Mouse (Mus musculus) midbrain, embryonic 10.5 days (tissue): Measurements from ENCODE around the gene Wfdc18. TPM values are rescaled to one million over a fixed set of nuclear protein-coding genes. Genes with fewer than 3 reads are reported as not detected.

Experiments used
- DNase-seq: peaks from one replicate; pipeline ENCODE4 v3.0.0-alpha.2; 2017; ENCODE audit warnings: low spot score
- H3K27ac ChIP-seq: fragments of 300-500 bp; sonication (generic); replicated peaks from 2 replicates; pipeline ENCODE4 v1.5.1; 2016; ENCODE audit warnings: mild to moderate bottlenecking
- H3K27me3 ChIP-seq: fragments of 300-500 bp; sonication (generic); 2 replicates; pipeline ENCODE4 v1.6.1; 2016; ENCODE audit warnings: low read depth, mild to moderate bottlenecking; ENCODE audit not compliant: poor library complexity, severe bottlenecking
- H3K36me3 ChIP-seq: fragments of 300-500 bp; sonication (generic); 2 replicates; pipeline ENCODE4 v1.6.1; 2016; ENCODE audit warnings: mild to moderate bottlenecking, moderate library complexity
- H3K4me1 ChIP-seq: fragments of 300-500 bp; sonication (generic); 2 replicates; pipeline ENCODE4 v1.6.1; 2016
- H3K4me3 ChIP-seq: fragments of 300-500 bp; sonication (generic); 2 replicates; pipeline ENCODE4 v1.5.1; 2016; ENCODE audit warnings: mild to moderate bottlenecking, moderate library complexity
- H3K9me3 ChIP-seq: fragments of 300-500 bp; sonication (generic); replicated peaks from 2 replicates; pipeline ENCODE4 v1.6.1; 2016; ENCODE audit warnings: mild to moderate bottlenecking
- WGBS: fragments of 180-500 bp; shearing (Covaris S2); methylation state at CpG from one replicate; pipeline ENCODE4 v1.1.7; 2016; 5-methylcytosine and 5-hydroxymethylcytosine counted together
- polyA plus RNA-seq: library from polyadenylated mRNA; unstranded; fragments of >200 nt; fragmentation: Nextera tagmentation; extraction: Ambion mirVana; gene quantifications from 2 replicates; pipeline ENCODE4 v1.2.1, GENCODE M21; 2016

The Wfdc18 gene
- polyA plus RNA-seq, result not detected in 2 replicates

DNA sequence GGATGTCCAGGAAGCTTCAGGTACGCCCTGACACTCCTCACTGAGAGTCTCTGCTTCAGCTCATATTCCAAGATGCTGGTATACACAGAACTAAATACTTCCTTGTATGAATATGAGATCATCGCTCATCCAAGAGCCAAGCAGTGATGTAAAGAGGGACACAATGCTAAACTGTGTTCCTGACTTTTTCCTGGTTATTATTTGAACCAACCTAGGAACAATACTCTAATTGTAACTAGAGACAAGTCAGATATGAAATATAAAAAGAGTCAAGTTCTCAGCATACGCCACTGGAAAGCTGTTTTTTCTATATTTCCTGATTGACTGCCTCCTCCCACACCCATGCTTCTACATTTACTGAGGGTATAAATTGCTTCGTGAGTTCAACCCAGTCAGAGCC is at the start of gene Wfdc18:
Wfdc18 (plus strand) TSS at position 301 of the 400 bp plus-strand sequence.
- 81% methylated on average over 4 of the region's 4 CpGs for WGBS
- H3K4me3 ChIP-seq, result no peak within 1 kb of the TSS
- H3K36me3 ChIP-seq, result no peaks in the 10 kb centered on the region
- no peaks in the 10 kb centered on the region for H3K27me3 ChIP-seq
- H3K9me3 ChIP-seq, result no peaks in the 10 kb centered on the region
- no peak for DNase-seq
- no peaks in the 10 kb centered on the region for H3K4me1 ChIP-seq
- H3K27ac ChIP-seq, result no peak within 1 kb of the TSS

DNA sequence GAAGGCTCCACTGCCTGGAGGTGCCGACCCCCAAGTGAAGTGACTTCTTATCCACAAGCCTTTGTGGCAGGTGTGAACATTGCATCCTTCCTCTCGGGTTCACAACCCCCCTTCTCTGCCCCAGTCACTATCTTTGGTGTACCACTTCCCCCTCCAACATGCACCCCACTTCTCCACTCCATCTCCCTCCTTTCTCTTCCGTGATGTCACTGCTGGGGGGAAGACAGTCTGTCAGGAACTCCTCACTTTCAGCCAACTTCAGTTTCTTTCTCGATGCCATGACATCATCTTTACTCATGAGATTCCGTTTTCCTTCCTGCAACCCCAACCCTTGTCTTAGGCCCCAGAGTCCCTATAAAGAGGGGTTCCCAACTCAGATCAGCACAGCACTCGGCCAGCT is 46.6 kb upstream of the Wfdc18 start, which contains the start of gene Ccl4:
Ccl4 (plus strand) TSS at position 381 of the 400 bp plus-strand sequence.
- Histone ChIP-seq H3K4me3 (no peak within 1 kb of the TSS), H3K27me3 (no peaks in the 10 kb centered on the region), H3K27ac (no peak within 1 kb of the TSS), H3K9me3 (no peaks in the 10 kb centered on the region), H3K36me3 (no peaks in the 10 kb centered on the region), H3K4me1 (no peaks in the 10 kb centered on the region)
- no peak for DNase-seq
- WGBS, result 88% methylated on average over 6 of the region's 6 CpGs

- Histone ChIP-seq H3K4me3 (no peak overlapping the region), H3K27me3 (no peaks in the 10 kb centered on the region), H3K9me3 (no peaks in the 10 kb centered on the region), H3K36me3 (no peaks in the 10 kb centered on the region), H3K4me1 (no peaks in the 10 kb centered on the region), H3K27ac (no peak overlapping the region)
- 92% methylated on average over 5 of the region's 5 CpGs for WGBS
- DNase-seq, result no peak
These were observed 45.3 kb upstream of the Wfdc18 start for GRCm38 (mm10) chr11:83663532-83663931.

DNA sequence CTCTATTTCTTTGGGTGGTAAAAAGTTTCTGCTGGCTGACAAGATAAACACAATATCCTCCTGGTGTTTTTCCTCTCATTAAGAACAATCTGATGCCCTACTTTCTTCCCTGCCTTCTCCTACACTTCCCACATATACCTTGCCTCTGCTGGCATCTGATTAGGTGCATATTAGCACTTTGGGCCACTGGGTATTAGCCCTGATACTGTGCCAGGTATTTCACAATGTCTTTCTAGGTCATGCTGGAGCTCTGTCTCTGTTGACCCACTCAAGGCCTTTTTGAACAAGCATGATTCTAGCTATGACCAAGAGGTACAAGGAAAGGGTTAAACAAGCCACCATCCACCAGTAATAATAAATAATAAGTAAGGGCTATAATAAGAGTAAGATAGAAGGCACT is 37.1 kb upstream of the Wfdc18 start:
- no peaks in the 10 kb centered on the region for H3K27me3 ChIP-seq
- H3K27ac ChIP-seq, result no peak overlapping the region
- H3K36me3 ChIP-seq, result no peaks in the 10 kb centered on the region
- H3K9me3 ChIP-seq, result no peaks in the 10 kb centered on the region
- DNase-seq, result no peak
- no peaks in the 10 kb centered on the region for H3K4me1 ChIP-seq
- no peak overlapping the region for H3K4me3 ChIP-seq

DNA sequence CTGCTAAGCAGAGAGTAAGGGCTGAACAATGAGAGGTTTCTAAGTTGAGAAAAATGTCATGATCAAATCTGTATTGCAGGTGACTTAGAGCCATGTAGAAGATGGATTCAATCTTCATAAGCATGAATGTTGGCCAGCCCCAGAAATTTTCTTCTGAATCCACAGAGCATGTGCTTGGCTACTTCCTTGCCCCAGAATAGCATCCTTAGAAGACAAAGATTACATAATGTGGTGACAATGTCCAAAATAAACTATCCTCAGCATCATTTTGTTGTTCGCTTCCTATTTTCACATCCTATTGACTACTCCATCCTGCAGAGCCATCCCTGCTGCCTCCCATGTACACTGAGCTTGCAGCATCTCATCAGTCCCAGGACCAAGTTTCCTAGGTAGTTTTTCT is 33.1 kb upstream of the Wfdc18 start:
- 94% methylated on average over 1 of the region's 1 CpGs for WGBS
- no peak overlapping the region for H3K4me3 ChIP-seq

DNA sequence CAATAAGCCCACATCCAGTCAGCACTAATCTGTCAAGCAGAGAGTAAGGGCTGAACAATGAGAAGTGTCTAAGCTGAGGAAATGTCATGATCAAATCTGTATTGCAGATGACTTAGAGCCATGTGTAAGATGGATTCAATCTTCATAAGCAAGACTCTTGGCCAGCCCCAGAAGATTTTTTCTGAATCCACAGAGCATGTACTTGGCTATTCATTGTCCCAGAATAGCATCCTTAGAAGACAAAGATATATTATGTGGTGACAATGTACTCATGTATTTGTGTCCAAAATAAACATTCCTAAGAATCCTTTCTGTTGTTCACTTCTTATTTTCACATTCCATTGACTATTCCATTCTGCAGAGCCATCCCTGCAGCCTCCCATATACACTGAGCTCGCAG is 18.9 kb upstream of the Wfdc18 start:
- no peak for DNase-seq
- no peaks in the 10 kb centered on the region for H3K36me3 ChIP-seq
- H3K9me3 ChIP-seq, result no peaks in the 10 kb centered on the region
- H3K27me3 ChIP-seq, result no peaks in the 10 kb centered on the region
- H3K27ac ChIP-seq, result no peak overlapping the region
- H3K4me1 ChIP-seq, result no peaks in the 10 kb centered on the region
- 80% methylated on average over 1 of the region's 1 CpGs for WGBS
- no peak overlapping the region for H3K4me3 ChIP-seq

More for the DNA sequence above, 33.1 kb upstream of the Wfdc18 start:
- Histone ChIP-seq H3K4me1 (no peaks in the 10 kb centered on the region), H3K36me3 (no peaks in the 10 kb centered on the region), H3K9me3 (no peaks in the 10 kb centered on the region), H3K27me3 (no peaks in the 10 kb centered on the region), H3K27ac (no peak overlapping the region)
- no peak for DNase-seq

- Histone ChIP-seq H3K27me3 (no peaks in the 10 kb centered on the region), H3K27ac (no peak overlapping the region), H3K9me3 (no peaks in the 10 kb centered on the region), H3K4me1 (no peaks in the 10 kb centered on the region), H3K4me3 (no peak overlapping the region), H3K36me3 (no peaks in the 10 kb centered on the region)
- DNase-seq, result no peak
- WGBS, result 60% methylated on average over 1 of the region's 1 CpGs
These were observed 16.8 kb upstream of the Wfdc18 start for GRCm38 (mm10) chr11:83692008-83692407.

DNA sequence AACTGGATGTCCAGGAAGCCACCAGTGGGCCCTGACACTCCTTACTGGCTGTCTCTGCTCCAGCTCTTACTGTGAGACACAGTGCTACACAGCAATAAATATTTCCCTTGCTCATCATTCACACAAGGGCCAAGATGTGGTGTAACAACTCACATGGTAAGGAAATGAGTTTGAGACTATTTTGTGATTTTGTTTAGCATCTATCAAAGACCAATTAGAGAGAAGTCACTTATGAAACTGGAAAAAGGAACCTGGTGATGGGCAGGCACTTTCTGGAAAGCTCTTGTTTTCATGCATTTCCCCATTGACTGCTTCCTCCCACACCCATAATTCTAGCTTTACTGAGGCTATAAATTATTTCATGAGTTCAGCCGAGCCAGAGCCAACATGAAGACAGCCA is 5.1 kb upstream of the Wfdc18 start, which contains the start of gene Wfdc17:
Wfdc17 (plus strand) TSS at position 287 of the 400 bp plus-strand sequence.
- no peak for DNase-seq
- H3K9me3 ChIP-seq, result no peaks in the 10 kb centered on the region
- no peaks in the 10 kb centered on the region for H3K4me1 ChIP-seq
- H3K4me3 ChIP-seq, result no peak within 1 kb of the TSS
- WGBS, result 62% methylated on average over 1 of the region's 1 CpGs
- H3K27ac ChIP-seq, result no peak within 1 kb of the TSS
- H3K36me3 ChIP-seq, result no peaks in the 10 kb centered on the region
- H3K27me3 ChIP-seq, result no peaks in the 10 kb centered on the region

DNA sequence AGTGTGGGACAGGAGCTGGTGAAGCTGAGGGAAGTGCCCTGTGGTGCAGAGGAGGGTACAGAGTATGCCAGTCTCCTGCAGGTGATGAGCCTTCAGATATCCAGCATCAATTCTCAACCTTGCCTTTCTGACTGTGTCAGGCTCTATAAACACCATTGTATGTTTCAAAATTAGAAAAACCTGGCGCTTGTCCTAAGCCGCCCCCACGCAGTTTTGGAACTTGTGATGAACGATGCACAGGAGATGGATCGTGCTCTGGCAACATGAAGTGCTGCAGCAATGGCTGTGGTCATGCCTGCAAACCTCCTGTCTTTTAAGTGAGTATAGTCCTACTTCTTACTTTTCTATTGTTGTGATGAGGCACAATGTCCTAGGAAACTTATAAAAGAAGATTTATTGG is 868 bp downstream of the Wfdc18 start:
- 94% methylated on average over 5 of the region's 5 CpGs for WGBS
- H3K27ac ChIP-seq, result no peak overlapping the region
- no peaks in the 10 kb centered on the region for H3K4me1 ChIP-seq
- no peaks in the 10 kb centered on the region for H3K36me3 ChIP-seq
- no peaks in the 10 kb centered on the region for H3K9me3 ChIP-seq
- DNase-seq, result no peak
- no peak overlapping the region for H3K4me3 ChIP-seq
- no peaks in the 10 kb centered on the region for H3K27me3 ChIP-seq

DNA sequence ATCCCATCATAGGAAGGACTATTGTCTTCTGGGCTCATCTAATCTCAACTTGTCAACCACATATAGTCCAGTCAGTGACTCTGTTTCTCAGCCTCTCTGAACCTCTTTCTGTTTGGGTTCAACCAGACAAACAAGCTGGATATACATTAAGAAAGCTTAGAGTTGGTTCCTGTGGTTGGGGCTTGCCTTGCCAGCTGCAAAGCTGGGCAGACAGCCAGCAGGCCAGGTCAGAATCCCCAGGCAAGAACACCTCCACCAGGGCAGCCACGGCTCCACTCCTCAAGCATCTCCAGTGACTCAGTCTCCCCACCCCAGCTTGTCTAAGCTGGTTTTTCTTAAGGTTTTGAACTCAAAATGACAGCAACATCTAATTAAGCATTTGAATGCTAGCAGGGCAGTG is 3.9 kb downstream of the Wfdc18 start:
- DNase-seq, result no peak
- Histone ChIP-seq H3K27me3 (no peaks in the 10 kb centered on the region), H3K4me1 (no peaks in the 10 kb centered on the region), H3K9me3 (no peaks in the 10 kb centered on the region), H3K4me3 (no peak overlapping the region), H3K36me3 (no peaks in the 10 kb centered on the region), H3K27ac (no peak overlapping the region)
- WGBS, result 71% methylated on average over 1 of the region's 1 CpGs

DNA sequence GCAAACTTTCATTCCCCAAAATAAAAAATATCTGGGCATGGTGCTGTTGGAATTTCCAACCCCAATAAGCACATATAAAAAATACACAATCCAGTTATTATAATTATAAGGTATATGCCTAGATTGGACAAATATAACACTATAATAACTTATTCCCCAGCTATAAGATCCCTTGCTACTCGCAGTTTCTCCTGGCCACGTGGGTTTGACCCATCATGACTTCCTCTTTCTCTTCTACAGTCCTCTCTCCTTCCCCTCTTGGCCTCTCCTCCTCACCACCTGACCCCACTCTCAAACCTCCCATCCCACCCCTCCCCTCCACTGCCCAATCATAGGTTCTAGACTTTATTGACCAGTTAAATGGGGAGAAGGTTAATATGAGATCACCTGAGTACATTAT is 5.1 kb downstream of the Wfdc18 start:
- DNase-seq, result no peak
- Histone ChIP-seq H3K9me3 (no peaks in the 10 kb centered on the region), H3K4me3 (no peak overlapping the region), H3K27ac (no peak overlapping the region), H3K4me1 (no peaks in the 10 kb centered on the region), H3K36me3 (no peaks in the 10 kb centered on the region), H3K27me3 (no peaks in the 10 kb centered on the region)
- 73% methylated on average over 2 of the region's 2 CpGs for WGBS

DNA sequence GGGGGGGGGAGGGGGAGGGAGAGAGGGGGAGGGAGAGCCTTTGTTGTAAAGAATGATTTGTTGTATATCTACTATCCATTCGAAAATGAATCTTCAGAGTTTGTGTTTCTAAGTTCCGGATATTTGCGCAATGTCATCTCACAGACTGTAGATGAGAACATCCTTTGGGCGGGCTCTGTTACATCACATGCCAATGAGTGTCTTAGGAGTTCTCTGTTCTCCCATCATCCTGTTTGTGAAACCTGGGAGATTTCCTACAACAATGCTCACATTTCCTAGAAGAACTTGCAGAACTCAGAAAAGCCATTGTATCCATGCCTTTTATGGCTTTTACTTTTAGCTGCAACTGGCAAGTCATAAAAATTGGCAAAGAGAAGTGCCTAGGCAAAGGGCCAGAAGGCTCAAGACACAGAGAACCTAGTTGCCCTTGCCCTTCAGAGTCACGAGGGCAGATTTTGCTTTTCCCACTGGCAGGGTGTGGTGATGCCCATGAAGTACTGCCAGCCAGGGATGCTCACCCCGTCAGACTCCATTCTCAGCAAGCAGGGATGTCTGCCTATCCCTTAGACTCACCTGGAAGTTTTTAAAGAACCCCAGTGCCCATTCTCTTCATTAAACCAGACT is 8.3 kb downstream of the Wfdc18 start:
- no peak for DNase-seq
- Histone ChIP-seq H3K36me3 (no peaks in the 10 kb centered on the region), H3K9me3 (no peaks in the 10 kb centered on the region), H3K27ac (no peak overlapping the region), H3K4me3 (no peak overlapping the region), H3K27me3 (no peaks in the 10 kb centered on the region), H3K4me1 (no peaks in the 10 kb centered on the region)
- 89% methylated on average over 6 of the region's 6 CpGs for WGBS

DNA sequence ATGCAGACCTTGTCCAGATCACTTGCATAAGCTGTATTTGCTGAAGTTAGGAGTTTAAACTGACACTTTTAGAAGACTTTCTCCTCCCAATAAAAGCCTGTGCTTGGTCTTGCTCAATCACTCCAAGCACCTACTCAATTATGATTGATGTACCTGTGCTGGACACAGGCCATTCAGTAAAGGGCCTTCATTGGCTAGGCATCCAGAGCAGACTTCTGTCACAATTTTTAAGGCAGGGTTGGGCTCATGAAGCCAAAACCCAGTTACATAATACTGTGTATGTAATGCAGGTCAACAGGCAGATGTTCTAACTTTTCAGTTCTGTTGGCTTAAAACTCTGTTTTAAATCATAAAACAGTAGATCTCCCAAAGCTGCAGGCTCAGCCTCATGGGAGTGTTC is 12.0 kb downstream of the Wfdc18 start:
- Histone ChIP-seq H3K4me3 (no peak overlapping the region), H3K36me3 (no peaks in the 10 kb centered on the region), H3K27ac (no peak overlapping the region), H3K4me1 (no peaks in the 10 kb centered on the region), H3K27me3 (no peaks in the 10 kb centered on the region), H3K9me3 (no peaks in the 10 kb centered on the region)
- no peak for DNase-seq
